In genomic region chr7:128237927-128238778, GRCm38 (mm10) we compare ENCODE assay signal across 8 mouse cellular contexts. TPM values are rescaled to one million over a fixed set of nuclear protein-coding genes. Genes with fewer than 3 reads are reported as not detected.
DNase-seq lines count a peak whose midpoint lies in the region; ATAC-seq and TF ChIP-seq lines count a peak whose summit lies in the region.

TSS of gene 9130023H24Rik (minus strand) at chr7:128238031.

- H3K9ac ChIP-seq in CH12.LX (ENCODE audit: insufficient read depth, low read depth) = peak within 1 kb of the TSS; percentile 94
- peak within 1 kb of the TSS; percentile 83 for H3K9ac ChIP-seq in forebrain, embryonic 11.5 days (ENCODE audit: low read length)
- H3K9ac ChIP-seq in heart, embryonic 16.5 days (ENCODE audit: low read length) = peak within 1 kb of the TSS; percentile 89
- H3K9ac ChIP-seq in liver, embryonic 15.5 days = peak within 1 kb of the TSS; percentile 82
- peak within 1 kb of the TSS; percentile 73 for H3K9ac ChIP-seq in neural tube, embryonic 12.5 days

- dilution Hi-C loops in CH12.LX (cut with MboI; ENCODE audit: extremely low pct_ligation_motif_present, extremely low pct_unique_long_range_greater_than_20kb, low sequenced_read_pairs) = no loop called here

- H3K9me3 ChIP-seq in CH12.LX (replicated peaks; ENCODE audit: low read length) = no peaks in the 10 kb centered on the region
- H3K9me3 ChIP-seq in forebrain, embryonic 11.5 days (ENCODE audit: control insufficient read depth, low read length) = no peaks in the 10 kb centered on the region
- H3K9me3 ChIP-seq in heart, embryonic 16.5 days (replicated peaks; ENCODE audit: control insufficient read depth, low read length) = no peaks in the 10 kb centered on the region
- no peaks in the 10 kb centered on the region for H3K9me3 ChIP-seq in liver, embryonic 15.5 days (replicated peaks)
- no peaks in the 10 kb centered on the region for H3K9me3 ChIP-seq in neural tube, embryonic 12.5 days

- peak within 1 kb of the TSS; percentile 82 to 85 (median 84) for H3K4me3 ChIP-seq in CH12.LX (replicated peaks in 1 of 3; ENCODE audit: low read depth in 2 of 3, low read length in 2 of 3, poor library complexity in 1 of 3)
- peak within 1 kb of the TSS; percentile 69 for H3K4me3 ChIP-seq in forebrain, embryonic 11.5 days (ENCODE audit: low read depth, low read length)
- peak within 1 kb of the TSS; percentile 86 for H3K4me3 ChIP-seq in heart, embryonic 16.5 days (ENCODE audit: low read length)
- H3K4me3 ChIP-seq in liver, embryonic 15.5 days (replicated peaks) = peak within 1 kb of the TSS; percentile 82
- H3K4me3 ChIP-seq in neural tube, embryonic 12.5 days = peak within 1 kb of the TSS; percentile 64

- peaks cover 34 to 50% of the 10 kb centered on the region in 2 experiments for H3K36me3 ChIP-seq in CH12.LX (replicated peaks in 1 of 2; ENCODE audit: control insufficient read depth in 1 of 2, insufficient read depth in 1 of 2, low read length in 1 of 2)
- no peaks in the 10 kb centered on the region; the same call in 1 of the 2 replicates for H3K36me3 ChIP-seq in forebrain, embryonic 11.5 days (ENCODE audit: control insufficient read depth, insufficient read depth, low read length)
- H3K36me3 ChIP-seq in heart, embryonic 16.5 days (ENCODE audit: control insufficient read depth, insufficient read depth) = peaks cover 19% of the 10 kb centered on the region
- H3K36me3 ChIP-seq in liver, embryonic 15.5 days (replicated peaks) = peaks cover 45% of the 10 kb centered on the region
- peaks cover 31% of the 10 kb centered on the region for H3K36me3 ChIP-seq in neural tube, embryonic 12.5 days

- TF ChIP-seq POLR2A in CH12.LX (IDR thresholded peaks at IDR 0.05; ENCODE audit: low read depth, low read length) = peak; percentile 81

- H3K4me2 ChIP-seq in CH12.LX (ENCODE audit: insufficient read depth, low read depth, poor library complexity, severe bottlenecking) = peak within 1 kb of the TSS; percentile 72
- H3K4me2 ChIP-seq in forebrain, embryonic 11.5 days (ENCODE audit: low read depth, low read length, severe bottlenecking) = peak within 1 kb of the TSS; percentile 81
- H3K4me2 ChIP-seq in heart, embryonic 16.5 days (ENCODE audit: low read depth, low read length) = peak within 1 kb of the TSS; percentile 78
- peak within 1 kb of the TSS; percentile 84 for H3K4me2 ChIP-seq in liver, embryonic 15.5 days
- peak within 1 kb of the TSS; percentile 88 for H3K4me2 ChIP-seq in neural tube, embryonic 12.5 days (replicated peaks)

- ATAC-seq in forebrain, embryonic 11.5 days (replicated peaks; ENCODE audit: low FRiP score) = peak; percentile 92
- ATAC-seq in heart, embryonic 16.5 days (replicated peaks; ENCODE audit: extremely low read depth, insufficient read depth, low FRiP score) = peak; percentile 91
- ATAC-seq in liver, embryonic 15.5 days (ENCODE audit: insufficient read depth) = peak; percentile 87
- ATAC-seq in neural tube, embryonic 12.5 days (ENCODE audit: low FRiP score, low read depth) = peak; percentile 91

- TF ChIP-seq RAD21 in CH12.LX (IDR thresholded peaks at IDR 0.05; ENCODE audit: low read depth, low read length) = no peak

- H3K27me3 ChIP-seq in CH12.LX (replicated peaks) = no peaks in the 10 kb centered on the region
- H3K27me3 ChIP-seq in forebrain, embryonic 11.5 days (ENCODE audit: control insufficient read depth, insufficient read depth, low read length) = no peaks in the 10 kb centered on the region
- no peaks in the 10 kb centered on the region for H3K27me3 ChIP-seq in heart, embryonic 16.5 days (ENCODE audit: control insufficient read depth, insufficient read depth, low read length)
- no peaks in the 10 kb centered on the region for H3K27me3 ChIP-seq in liver, embryonic 15.5 days
- H3K27me3 ChIP-seq in neural tube, embryonic 12.5 days (replicated peaks) = no peaks in the 10 kb centered on the region

- TF ChIP-seq EP300 in CH12.LX (IDR thresholded peaks at IDR 0.05; ENCODE audit: low read length) = no peak

- peak; percentile 100 for DNase-seq in CH12.LX (ENCODE audit: extremely low read depth)
- peak; percentile 100 for DNase-seq in c-Kit-positive CD71-positive TER-119-negative erythroid progenitor cells, embryonic 14.5 days (ENCODE audit: low read depth)
- peak; percentile 100 for DNase-seq in forebrain, embryonic 11.5 days (ENCODE audit: low spot score)
- DNase-seq in kidney, postnatal 36 days = peak; percentile 99 to 100
- DNase-seq in telencephalon, adult 2 months (ENCODE audit: low read depth, low spot score) = peak; percentile 98

- H3K27ac ChIP-seq in CH12.LX (ENCODE audit: insufficient read depth, low read depth) = peak within 1 kb of the TSS; percentile 94
- peak within 1 kb of the TSS; percentile 94 for H3K27ac ChIP-seq in forebrain, embryonic 11.5 days (ENCODE audit: low read depth, low read length)
- peak within 1 kb of the TSS; percentile 99 for H3K27ac ChIP-seq in heart, embryonic 16.5 days (ENCODE audit: low read length)
- H3K27ac ChIP-seq in liver, embryonic 15.5 days (replicated peaks) = peak within 1 kb of the TSS; percentile 99
- peak within 1 kb of the TSS; percentile 83 for H3K27ac ChIP-seq in neural tube, embryonic 12.5 days

- in situ Hi-C loops in CH12.LX (cut with MboI; ENCODE audit: low pct_ligation_motif_present, low pct_unique_long_range_greater_than_20kb, low sequenced_read_pairs) = no loop called here

- peak in 1 of 2 experiments; percentile 37; a peak in 1 of 4 replicates for TF ChIP-seq CTCF in CH12.LX (conservative IDR thresholded peaks at IDR 0.05 in 1 of 2, IDR thresholded peaks at IDR 0.05 in 1 of 2; ENCODE audit: low read depth in 2 of 2, low read length in 2 of 2)

- under 1% methylated on average over 71 of the region's 72 CpGs for WGBS in forebrain, embryonic 11.5 days
- under 1% methylated on average over 72 of the region's 72 CpGs for WGBS in heart, embryonic 16.5 days
- under 1% methylated on average over 72 of the region's 72 CpGs for WGBS in liver, embryonic 15.5 days (ENCODE audit: insufficient replicate concordance)
- WGBS in neural tube, embryonic 12.5 days = under 1% methylated on average over 72 of the region's 72 CpGs

- peaks cover 16 to 49% of the 10 kb centered on the region in 2 experiments for H3K4me1 ChIP-seq in CH12.LX (ENCODE audit: control insufficient read depth in 1 of 2, insufficient read depth in 2 of 2)
- H3K4me1 ChIP-seq in forebrain, embryonic 11.5 days (replicated peaks; ENCODE audit: control insufficient read depth, insufficient read depth, low read length) = no peaks in the 10 kb centered on the region; the same call in 1 of the 2 replicates
- peaks cover 15% of the 10 kb centered on the region for H3K4me1 ChIP-seq in heart, embryonic 16.5 days (ENCODE audit: control insufficient read depth, insufficient read depth, low read length)
- H3K4me1 ChIP-seq in liver, embryonic 15.5 days (replicated peaks) = peaks cover 33% of the 10 kb centered on the region
- no peaks in the 10 kb centered on the region; the same call in none of the 2 replicates for H3K4me1 ChIP-seq in neural tube, embryonic 12.5 days

- H3K79me2 ChIP-seq in CH12.LX (replicated peaks; ENCODE audit: control insufficient read depth, extremely low read depth, insufficient read depth, poor library complexity, severe bottlenecking) = no peaks in the 10 kb centered on the region

TF ChIP-seq in CH12.LX, 34 proteins besides CTCF, POLR2A, EP300 and RAD21 (continues in another document):
- TF ChIP-seq CHD1 (IDR thresholded peaks at IDR 0.05; ENCODE audit: low read depth, low read length) (no peak), ELF1 (IDR thresholded peaks at IDR 0.05; ENCODE audit: low read depth, low read length) (peak; percentile 92), SIN3A (IDR thresholded peaks at IDR 0.05; ENCODE audit: low read length) (peak; percentile 20; the same call in 1 of the 2 replicates), USF2 (conservative IDR thresholded peaks at IDR 0.05; ENCODE audit: low read depth, low read length) (no peak), BHLHE40 (IDR thresholded peaks at IDR 0.05; ENCODE audit: low read depth, low read length) (peak; percentile 40; the same call in 1 of the 2 replicates), SMC3 (IDR thresholded peaks at IDR 0.05; ENCODE audit: low read depth, low read length) (no peak), NRF1 (IDR thresholded peaks at IDR 0.05; ENCODE audit: low read depth, low read length) (peak; percentile 100), MYC (IDR thresholded peaks at IDR 0.05; ENCODE audit: low read depth, low read length) (peak; percentile 58; the same call in 1 of the 2 replicates), ZNF384 (IDR thresholded peaks at IDR 0.05; ENCODE audit: low read depth, low read length) (no peak), ZKSCAN1 (IDR thresholded peaks at IDR 0.05; ENCODE audit: borderline replicate concordance, low read depth, low read length) (no peak), JUND (conservative IDR thresholded peaks at IDR 0.05; ENCODE audit: low read depth, low read length) (no peak), MAZ (IDR thresholded peaks at IDR 0.05; ENCODE audit: low read depth, low read length) (no peak), NELFE (IDR thresholded peaks at IDR 0.05; ENCODE audit: low read depth, low read length) (peak; percentile 82), KAT2A (IDR thresholded peaks at IDR 0.05; ENCODE audit: insufficient replicate concordance, low read length) (0 out of 2 replicates have a peak, but pooled peaks have one; percentile 40), ZC3H11A (IDR thresholded peaks at IDR 0.05; ENCODE audit: low read depth, low read length) (no peak), RCOR1 (conservative IDR thresholded peaks at IDR 0.05; ENCODE audit: low read depth, low read length) (0 out of 2 replicates have a peak, but pooled peaks have one; percentile 30), MXI1 (IDR thresholded peaks at IDR 0.05; ENCODE audit: low read depth, low read length) (peak; percentile 54; the same call in 1 of the 2 replicates), UBTF (IDR thresholded peaks at IDR 0.05; ENCODE audit: low read depth, low read length) (no peak), GABPA (IDR thresholded peaks at IDR 0.05; ENCODE audit: insufficient replicate concordance, low read depth, low read length) (peak; percentile 26; the same call in 1 of the 2 replicates), USF1 (IDR thresholded peaks at IDR 0.05; ENCODE audit: low read depth, low read length) (peak; percentile 30), HCFC1 (IDR thresholded peaks at IDR 0.05; ENCODE audit: low read depth, low read length) (peak; percentile 20), POLR2AphosphoS2 (IDR thresholded peaks at IDR 0.05; ENCODE audit: low read depth, low read length) (peak; percentile 71; the same call in 1 of the 2 replicates)

RNA-seq across cellular contexts. Expression of gene 9130023H24Rik, which starts in this region (rescaled TPM):
- 3.2 TPM in 2 replicates for total RNA-seq in CH12.LX (2012; rRNA removed)
- 2.1 and 2.2 TPM in 2 replicates for total RNA-seq in CH12.LX (2014; rRNA removed)
- 1.7 and 2.1 TPM in 2 replicates for polyA plus RNA-seq in CH12.LX (2012; ENCODE audit: insufficient read length, low read depth)
- 13.2 and 13.3 TPM in 2 replicates for polyA plus RNA-seq in forebrain, embryonic 11.5 days (2014; fragmentation: Nextera tagmentation; extraction: Ambion mirVana)
- 4.9 and 6.8 TPM in 2 replicates for polyA plus RNA-seq in heart, embryonic 16.5 days (2015; fragmentation: Nextera tagmentation; extraction: Ambion mirVana)
- 1.9 and 2.4 TPM in 2 replicates for polyA plus RNA-seq in liver, embryonic 15.5 days (2015; fragmentation: Nextera tagmentation; extraction: Ambion mirVana)
- 10.7 and 12.6 TPM in 2 replicates for polyA plus RNA-seq in neural tube, embryonic 12.5 days (2016; fragmentation: Nextera tagmentation; extraction: Ambion mirVana)

Comparison
In these comparisons a context has a peak if more than half of its experiments do, and no peak if none do; other contexts are left out.
1. Peak in every context shown above with its lines: DNase-seq, ATAC-seq, H3K4me3 ChIP-seq and H3K27ac ChIP-seq.